Mouse (Mus musculus) embryonic facial prominence, embryonic 10.5 days (tissue): ENCODE results near the gene Fam120a. TPM values are rescaled to one million over a fixed set of nuclear protein-coding genes. Genes with fewer than 3 reads are reported as not detected.

Experiments
- DNase-seq: peaks from one replicate; pipeline ENCODE4 v3.0.0-alpha.2; 2017; ENCODE audit warnings: low spot score
- H3K27ac ChIP-seq: fragments of 300-500 bp; sonication (generic); replicated peaks from 2 replicates; pipeline ENCODE4 v1.5.1; 2016; ENCODE audit warnings: mild to moderate bottlenecking
- H3K27me3 ChIP-seq: fragments of 300-500 bp; sonication (generic); replicated peaks from 2 replicates; pipeline ENCODE4 v1.6.1; 2016; ENCODE audit warnings: low read depth, mild to moderate bottlenecking; ENCODE audit not compliant: poor library complexity, severe bottlenecking
- H3K36me3 ChIP-seq: fragments of 300-500 bp; sonication (generic); replicated peaks from 2 replicates; pipeline ENCODE4 v1.6.1; 2016; ENCODE audit warnings: mild to moderate bottlenecking, moderate library complexity
- H3K4me1 ChIP-seq: fragments of 300-500 bp; sonication (generic); 2 replicates; pipeline ENCODE4 v1.6.1; 2016
- H3K4me3 ChIP-seq: fragments of 300-500 bp; sonication (generic); 2 replicates; pipeline ENCODE4 v1.5.1; 2016; ENCODE audit warnings: mild to moderate bottlenecking, moderate library complexity
- H3K9me3 ChIP-seq: fragments of 300-500 bp; sonication (generic); 2 replicates; pipeline ENCODE4 v1.6.1; 2016; ENCODE audit warnings: mild to moderate bottlenecking
- WGBS: fragments of 180-500 bp; shearing (Covaris S2); methylation state at CpG from one replicate; pipeline ENCODE4 v1.1.7; 2016; 5-methylcytosine and 5-hydroxymethylcytosine counted together
- polyA plus RNA-seq: library from polyadenylated mRNA; unstranded; fragments of >200 nt; fragmentation: Nextera tagmentation; extraction: Ambion mirVana; gene quantifications from 2 replicates; pipeline ENCODE4 v1.2.1, GENCODE M21; 2016

The Fam120a gene
- 16.0 and 16.7 TPM in 2 replicates for polyA plus RNA-seq

- Histone ChIP-seq H3K27ac (peak within 1 kb of the TSS; percentile 96), H3K9me3 (no peaks in the 10 kb centered on the region), H3K36me3 (peaks cover 17% of the 10 kb centered on the region), H3K4me1 (peaks cover 51% of the 10 kb centered on the region), H3K4me3 (peak within 1 kb of the TSS; percentile 94), H3K27me3 (no peaks in the 10 kb centered on the region)
- 2% methylated on average over 111 of the region's 116 CpGs for WGBS
- peak; percentile 86 for DNase-seq
Observed at GRCm38 (mm10) chr13:48967956-48968749, at the start of gene Fam120a. Fam120a (minus strand) TSS chr13:48968017.

GRCm38 (mm10) chr13:49017375-49017774 is 49.6 kb upstream of the Fam120a start:
- no peak for DNase-seq
- H3K27me3 ChIP-seq: peaks cover 19% of the 10 kb centered on the region
- H3K4me1 ChIP-seq: peaks cover 43% of the 10 kb centered on the region
- H3K4me3 ChIP-seq: no peak overlapping the region
- H3K9me3 ChIP-seq: peaks cover 8% of the 10 kb centered on the region
- no peak overlapping the region for H3K27ac ChIP-seq
- WGBS: 98% methylated on average over 1 of the region's 1 CpGs
- H3K36me3 ChIP-seq: peaks cover 3% of the 10 kb centered on the region; the same call in 1 of the 2 replicates

- peaks cover 43% of the 10 kb centered on the region for H3K4me1 ChIP-seq
- H3K9me3 ChIP-seq: peaks cover 8% of the 10 kb centered on the region
- peak overlapping the region; percentile 52 for H3K4me3 ChIP-seq
- DNase-seq: peak; percentile 70
- peaks cover 3% of the 10 kb centered on the region; the same call in 1 of the 2 replicates for H3K36me3 ChIP-seq
- peak overlapping the region; percentile 72 for H3K27ac ChIP-seq
- H3K27me3 ChIP-seq: peaks cover 19% of the 10 kb centered on the region
- WGBS: 5% methylated on average over 16 of the region's 16 CpGs
Observed at GRCm38 (mm10) chr13:49016311-49016761, 48.5 kb upstream of the Fam120a start.

- peaks cover 3% of the 10 kb centered on the region; the same call in 1 of the 2 replicates for H3K36me3 ChIP-seq
- peak; percentile 72 for DNase-seq
- peaks cover 19% of the 10 kb centered on the region for H3K27me3 ChIP-seq
- H3K9me3 ChIP-seq: peaks cover 8% of the 10 kb centered on the region
- peaks cover 37% of the 10 kb centered on the region for H3K4me1 ChIP-seq
- peak overlapping the region; percentile 72 for H3K27ac ChIP-seq
- H3K4me3 ChIP-seq: peak overlapping the region; percentile 52
- 3% methylated on average over 30 of the region's 30 CpGs for WGBS
Observed at GRCm38 (mm10) chr13:49015366-49016306, 47.8 kb upstream of the Fam120a start.

- Histone ChIP-seq H3K36me3 (peaks cover 3% of the 10 kb centered on the region; the same call in 1 of the 2 replicates), H3K9me3 (peaks cover 8% of the 10 kb centered on the region), H3K27ac (no peak overlapping the region), H3K4me3 (no peak overlapping the region), H3K27me3 (peaks cover 26% of the 10 kb centered on the region), H3K4me1 (peaks cover 31% of the 10 kb centered on the region)
- DNase-seq: peak; percentile 20
- 35% methylated on average over 5 of the region's 5 CpGs for WGBS
Observed at GRCm38 (mm10) chr13:49013206-49013794, 45.5 kb upstream of the Fam120a start.

GRCm38 (mm10) chr13:49001691-49002090 is 33.9 kb upstream of the Fam120a start:
- DNase-seq: no peak
- Histone ChIP-seq H3K36me3 (no peaks in the 10 kb centered on the region), H3K27ac (no peak overlapping the region), H3K9me3 (no peaks in the 10 kb centered on the region), H3K4me1 (peaks cover 5% of the 10 kb centered on the region; the same call in 1 of the 2 replicates), H3K27me3 (no peaks in the 10 kb centered on the region), H3K4me3 (no peak overlapping the region)
- 68% methylated on average over 3 of the region's 3 CpGs for WGBS

- H3K4me3 ChIP-seq: no peak overlapping the region
- no peaks in the 10 kb centered on the region for H3K36me3 ChIP-seq
- peak; percentile 63 for DNase-seq
- 11% methylated on average over 6 of the region's 6 CpGs for whole genome bisulfite sequencing
- peaks cover 15% of the 10 kb centered on the region for H3K4me1 ChIP-seq
- no peaks in the 10 kb centered on the region for H3K9me3 ChIP-seq
- no peaks in the 10 kb centered on the region for H3K27me3 ChIP-seq
- no peak overlapping the region for H3K27ac ChIP-seq
Observed at GRCm38 (mm10) chr13:48998591-48998990, 30.8 kb upstream of the Fam120a start.

- Histone ChIP-seq H3K27ac (no peak overlapping the region), H3K4me3 (no peak overlapping the region), H3K36me3 (no peaks in the 10 kb centered on the region), H3K27me3 (no peaks in the 10 kb centered on the region), H3K9me3 (no peaks in the 10 kb centered on the region), H3K4me1 (peaks cover 15% of the 10 kb centered on the region)
- DNase-seq: no peak
- WGBS: 91% methylated on average over 4 of the region's 4 CpGs
Observed at GRCm38 (mm10) chr13:48996731-48997130, 28.9 kb upstream of the Fam120a start.

GRCm38 (mm10) chr13:48994903-48995302 is 27.1 kb upstream of the Fam120a start:
- Histone ChIP-seq H3K36me3 (no peaks in the 10 kb centered on the region), H3K4me1 (peaks cover 15% of the 10 kb centered on the region), H3K27ac (no peak overlapping the region), H3K4me3 (no peak overlapping the region), H3K9me3 (no peaks in the 10 kb centered on the region), H3K27me3 (no peaks in the 10 kb centered on the region)
- peak; percentile 22 for DNase-seq
- WGBS: 34% methylated on average over 3 of the region's 3 CpGs

- DNase-seq: no peak
- H3K9me3 ChIP-seq: no peaks in the 10 kb centered on the region
- no peaks in the 10 kb centered on the region for H3K27me3 ChIP-seq
- peaks cover 10% of the 10 kb centered on the region for H3K4me1 ChIP-seq
- no peak overlapping the region for H3K27ac ChIP-seq
- no peaks in the 10 kb centered on the region for H3K36me3 ChIP-seq
- H3K4me3 ChIP-seq: no peak overlapping the region
Observed at GRCm38 (mm10) chr13:48992914-48993313, 25.1 kb upstream of the Fam120a start.

- H3K27ac ChIP-seq: no peak overlapping the region
- DNase-seq: no peak
Observed at GRCm38 (mm10) chr13:48990138-48990537, 22.3 kb upstream of the Fam120a start.

GRCm38 (mm10) chr13:48982482-48983098 is 14.8 kb upstream of the Fam120a start:
- WGBS: 80% methylated on average over 6 of the region's 6 CpGs
- no peak overlapping the region for H3K27ac ChIP-seq
- no peak for DNase-seq

More at GRCm38 (mm10) chr13:48990138-48990537, 22.3 kb upstream of the Fam120a start:
- H3K9me3 ChIP-seq: no peaks in the 10 kb centered on the region
- no peaks in the 10 kb centered on the region for H3K27me3 ChIP-seq
- H3K4me3 ChIP-seq: no peak overlapping the region
- 80% methylated on average over 2 of the region's 2 CpGs for WGBS
- no peaks in the 10 kb centered on the region for H3K36me3 ChIP-seq
- H3K4me1 ChIP-seq: peaks cover 7% of the 10 kb centered on the region

More at GRCm38 (mm10) chr13:48982482-48983098, 14.8 kb upstream of the Fam120a start:
- Histone ChIP-seq H3K4me1 (peaks cover 7% of the 10 kb centered on the region), H3K27me3 (no peaks in the 10 kb centered on the region), H3K4me3 (no peak overlapping the region), H3K9me3 (no peaks in the 10 kb centered on the region), H3K36me3 (no peaks in the 10 kb centered on the region)
